Mouse (Mus musculus): ENCODE measurements around the gene Nmt1. TPM values are rescaled to one million over a fixed set of nuclear protein-coding genes. Genes with fewer than 3 reads are reported as not detected.
A peak's percentile ranks its signal among the peaks of the same experiment; 100 is the strongest.

Nmt1 gene
- total RNA-seq, 1 experiment from 2014 or later = 37.7 TPM

DNA sequence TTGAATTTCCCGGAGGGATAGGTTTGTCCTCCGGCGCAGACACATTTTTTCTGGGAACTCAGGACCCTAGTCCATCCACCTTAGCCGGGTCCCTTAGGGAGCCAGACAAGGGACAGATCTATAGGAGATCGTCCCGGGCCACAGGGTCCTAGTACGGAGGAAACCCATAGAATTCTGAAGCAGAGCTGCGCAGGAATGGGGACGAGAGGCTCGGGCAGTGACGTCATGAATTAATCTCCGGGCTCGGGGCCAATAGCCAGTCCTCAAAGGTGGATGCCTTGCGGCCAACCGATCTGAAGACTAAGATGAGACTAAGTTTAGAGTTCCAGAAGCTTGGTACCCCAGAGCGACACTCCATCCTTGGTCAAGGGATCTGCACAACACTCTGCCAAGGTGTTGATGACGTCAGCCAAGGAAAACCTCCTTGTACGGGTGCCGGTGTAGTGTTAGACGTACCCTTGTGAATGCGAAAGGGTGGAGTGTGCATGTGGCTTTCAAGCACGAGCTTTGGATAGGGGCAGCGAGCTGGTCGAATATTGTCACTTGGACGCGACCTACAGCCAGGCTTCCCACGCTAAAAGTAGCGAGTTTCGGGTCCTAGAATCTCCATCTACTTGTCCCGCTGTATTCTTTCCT is 74.0 kb downstream of the Nmt1 start:
- no peak for ATAC-seq (replicated peaks; ENCODE audit: low read depth, poor library complexity, severe bottlenecking)

DNA sequence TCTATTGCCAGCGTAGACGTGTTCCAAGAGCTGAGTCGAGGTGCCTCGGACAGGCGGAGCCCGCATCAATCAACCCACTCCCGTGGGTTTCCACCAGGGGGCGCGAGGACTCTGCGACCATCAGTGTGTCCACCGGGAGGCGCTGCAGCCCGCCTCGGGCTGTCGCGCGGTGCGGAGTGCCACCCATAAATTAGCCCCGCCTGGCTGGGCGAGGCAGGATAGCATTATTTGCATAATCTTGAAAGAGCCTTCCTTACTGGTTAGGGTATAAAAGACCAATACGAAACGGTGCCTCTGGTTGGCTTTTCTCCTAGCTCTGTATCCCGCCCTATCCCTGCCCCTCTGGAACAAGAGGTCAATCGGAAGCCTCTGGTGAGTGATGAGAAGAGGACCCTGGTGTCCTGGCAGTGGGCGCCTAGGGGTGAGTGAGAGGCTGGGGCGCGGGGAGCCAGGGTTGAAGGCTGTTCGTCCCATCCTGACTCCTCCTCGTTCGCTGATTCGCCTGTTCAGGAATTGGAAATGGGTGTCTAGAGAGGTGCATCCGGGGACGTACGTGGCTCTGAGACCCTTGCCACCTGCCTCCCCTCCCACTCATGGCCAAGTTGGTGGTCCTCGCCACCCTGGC is 74.8 kb downstream of the Nmt1 start:
- ATAC-seq (replicated peaks; ENCODE audit: low read depth, poor library complexity, severe bottlenecking) = peak; percentile 87

DNA sequence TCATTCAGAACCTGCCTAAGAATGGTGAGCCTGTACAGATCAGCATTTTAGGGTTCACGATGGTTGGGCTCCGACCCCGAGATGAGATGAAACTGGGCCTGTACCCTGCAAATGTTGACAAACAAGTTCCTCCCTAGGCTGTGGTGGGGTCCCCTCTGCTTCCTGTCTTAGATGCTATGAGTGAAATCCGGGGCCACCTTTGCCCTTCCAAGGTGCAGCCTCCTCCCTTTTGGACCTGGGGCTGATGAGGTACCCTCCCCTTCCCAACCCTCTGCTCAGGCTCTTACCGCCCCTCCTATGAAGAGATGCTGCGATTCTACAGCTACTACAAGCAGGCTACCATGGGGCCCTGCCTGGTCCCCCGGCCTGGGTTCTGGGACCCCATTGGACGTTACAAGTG is 75.6 kb downstream of the Nmt1 start:
- no peak for ATAC-seq (replicated peaks; ENCODE audit: low read depth, poor library complexity, severe bottlenecking)

DNA sequence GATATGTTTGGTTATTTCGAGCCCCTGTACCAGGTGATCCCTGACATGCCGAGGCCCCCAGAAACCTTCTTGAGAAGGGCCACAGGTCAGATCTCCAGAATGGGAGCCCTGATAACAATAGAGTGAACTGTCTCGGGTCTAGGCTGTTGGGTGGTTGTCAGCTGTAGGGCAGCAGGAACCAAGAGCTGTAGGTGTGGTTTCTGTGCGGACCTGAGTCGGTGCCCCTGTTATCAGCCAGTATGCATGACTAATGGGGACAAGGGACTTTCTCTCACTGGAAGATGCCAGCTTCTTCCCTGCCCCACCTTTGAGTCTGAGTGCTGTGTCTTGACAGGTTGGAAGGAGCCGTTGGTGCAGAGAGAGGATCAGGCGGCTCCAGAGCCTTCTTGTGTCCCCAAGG is 76.5 kb downstream of the Nmt1 start:
- ATAC-seq (replicated peaks; ENCODE audit: low read depth, poor library complexity, severe bottlenecking) = no peak

DNA sequence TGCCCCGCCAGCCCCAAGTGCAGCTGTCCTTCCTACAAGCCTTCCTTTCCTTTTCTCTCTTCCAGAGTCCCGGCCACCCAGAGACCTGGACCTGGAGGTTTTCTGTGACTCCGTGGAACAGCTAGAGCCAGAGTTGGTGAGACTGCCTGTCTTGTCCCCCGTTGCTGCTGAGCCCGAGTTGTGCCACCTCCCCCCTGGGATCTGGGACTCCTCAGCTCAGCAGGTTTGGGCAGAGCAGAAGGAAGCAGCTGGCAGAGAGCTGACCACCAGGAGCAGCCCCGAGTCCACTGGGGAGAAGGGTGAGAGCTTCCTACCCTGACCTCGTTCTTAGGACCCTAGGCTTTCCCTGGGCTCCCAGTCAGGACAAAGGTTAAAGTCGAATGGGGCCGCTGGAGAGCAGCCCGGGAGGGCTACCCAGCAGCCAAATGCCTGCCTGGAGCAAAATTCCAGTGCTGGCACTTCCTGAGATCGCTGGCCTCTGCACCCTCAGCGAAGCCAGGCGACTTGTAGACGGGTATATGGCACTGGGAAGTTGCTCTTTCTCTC is 77.3 kb downstream of the Nmt1 start:
- no peak for ATAC-seq (replicated peaks; ENCODE audit: low read depth, poor library complexity, severe bottlenecking)

DNA sequence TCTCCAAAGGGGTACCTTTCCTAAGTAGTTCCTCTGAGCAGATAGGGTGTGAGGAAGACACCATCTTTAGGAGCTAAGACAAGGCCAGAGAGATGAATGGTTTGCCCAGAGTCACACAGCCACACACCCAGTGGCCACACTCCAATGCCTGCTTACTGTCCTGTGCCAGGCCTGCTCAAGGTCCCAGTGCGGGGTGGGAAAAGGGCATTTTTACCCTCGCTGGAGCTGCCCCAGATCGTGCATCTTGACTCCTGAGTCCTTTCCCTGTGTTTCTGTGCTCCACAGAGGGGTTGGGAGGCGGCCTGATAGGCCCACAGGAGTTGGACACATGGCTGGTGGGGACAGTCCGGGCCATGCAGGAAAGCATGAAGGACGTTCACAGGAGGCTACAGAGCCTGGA is 77.8 kb downstream of the Nmt1 start:
- ATAC-seq (replicated peaks; ENCODE audit: low read depth, poor library complexity, severe bottlenecking) = no peak

DNA sequence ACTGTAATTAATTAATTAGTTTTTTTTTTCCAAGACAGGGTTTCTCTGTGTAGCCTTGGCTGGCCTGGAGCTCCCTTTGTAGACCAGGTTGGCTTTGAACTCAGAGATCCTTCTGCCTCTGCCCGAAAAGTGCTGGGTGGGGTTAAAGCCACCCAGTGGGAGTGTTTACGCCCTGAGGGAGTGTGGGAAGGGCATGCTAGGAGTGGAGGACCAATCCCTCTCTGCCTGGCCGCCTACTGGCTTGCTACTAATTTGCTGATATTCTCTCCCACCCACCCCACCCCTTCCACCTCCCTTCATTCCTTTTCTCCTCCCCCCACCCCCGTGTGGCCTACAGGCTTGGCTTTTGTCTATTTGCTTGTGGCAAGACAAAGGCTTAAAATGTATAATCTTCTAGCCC is 78.4 kb downstream of the Nmt1 start:
- no peak for ATAC-seq (replicated peaks; ENCODE audit: low read depth, poor library complexity, severe bottlenecking)

DNA sequence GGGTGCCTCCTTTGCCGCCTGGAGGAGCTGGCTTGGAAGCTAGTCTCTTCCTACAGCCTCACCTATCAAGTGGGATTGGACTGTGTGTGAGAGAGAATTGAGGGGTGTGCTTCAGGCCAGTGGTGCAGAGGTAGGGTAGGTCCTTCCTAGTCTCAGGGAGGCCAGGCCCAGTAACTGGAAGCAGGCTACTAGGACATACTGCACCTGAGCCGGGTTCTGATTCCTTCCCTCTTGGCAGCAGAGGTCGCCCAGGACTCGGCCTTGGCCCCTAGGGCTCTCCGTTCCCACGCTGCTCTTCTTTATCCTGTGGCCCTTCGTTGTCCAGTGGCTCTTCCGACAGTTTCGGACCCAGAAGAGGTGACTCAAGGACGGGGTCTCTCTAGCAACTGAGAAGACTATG is 83.3 kb downstream of the Nmt1 start:
- ATAC-seq (replicated peaks; ENCODE audit: low read depth, poor library complexity, severe bottlenecking) = no peak

DNA sequence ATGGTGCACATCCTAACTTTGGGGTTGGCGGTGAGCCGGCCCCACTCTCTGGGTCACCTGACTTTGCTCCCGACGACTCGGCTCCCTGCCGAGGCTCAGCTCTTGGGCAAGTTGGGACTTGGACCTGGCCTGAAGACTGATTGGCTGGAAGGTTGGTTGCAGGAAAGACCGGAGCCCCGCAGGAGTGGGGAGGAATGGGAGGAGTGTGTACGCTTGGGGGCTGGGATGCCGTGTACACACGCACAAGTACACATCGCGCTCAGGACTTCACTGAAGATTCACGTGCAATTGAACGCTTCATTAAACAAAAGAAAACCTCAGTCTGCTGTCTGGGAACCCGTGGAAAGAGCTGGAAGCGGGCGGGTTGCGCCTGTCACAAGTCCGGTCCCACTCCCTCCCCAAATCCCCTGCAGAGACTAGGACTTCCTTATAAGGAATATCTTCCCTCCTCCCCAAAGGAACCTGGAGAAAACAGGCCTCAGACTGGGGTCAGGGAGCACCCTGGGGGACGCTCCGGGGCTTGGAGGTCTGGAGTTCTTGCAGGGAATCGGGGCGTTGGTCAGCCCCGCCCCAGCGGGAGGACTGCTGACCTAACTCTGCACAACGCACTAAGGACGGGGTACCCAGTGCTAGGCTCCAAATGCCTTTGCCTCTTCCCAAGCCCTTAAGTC is 84.0 kb downstream of the Nmt1 start:
- no peak for ATAC-seq (replicated peaks; ENCODE audit: low read depth, poor library complexity, severe bottlenecking)

DNA sequence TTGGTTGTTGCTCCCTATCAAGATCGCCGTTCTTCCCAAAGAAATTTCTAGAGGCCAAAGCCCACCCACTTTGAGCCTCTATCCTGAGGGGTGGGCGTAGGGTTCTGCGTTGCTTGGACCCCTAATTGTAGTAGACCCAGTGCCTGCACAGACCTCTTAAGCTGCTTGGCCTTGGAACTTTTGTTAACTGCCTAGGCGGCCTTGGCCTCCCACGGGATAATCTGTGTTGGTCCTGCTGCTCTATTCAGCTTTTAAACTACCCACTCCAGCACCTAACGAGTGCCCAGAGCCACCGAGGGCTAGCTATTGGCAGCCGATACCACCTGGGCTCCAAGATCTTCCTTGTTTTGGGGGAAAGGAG is 84.5 kb downstream of the Nmt1 start:
- no peak for ATAC-seq (replicated peaks; ENCODE audit: low read depth, poor library complexity, severe bottlenecking)

DNA sequence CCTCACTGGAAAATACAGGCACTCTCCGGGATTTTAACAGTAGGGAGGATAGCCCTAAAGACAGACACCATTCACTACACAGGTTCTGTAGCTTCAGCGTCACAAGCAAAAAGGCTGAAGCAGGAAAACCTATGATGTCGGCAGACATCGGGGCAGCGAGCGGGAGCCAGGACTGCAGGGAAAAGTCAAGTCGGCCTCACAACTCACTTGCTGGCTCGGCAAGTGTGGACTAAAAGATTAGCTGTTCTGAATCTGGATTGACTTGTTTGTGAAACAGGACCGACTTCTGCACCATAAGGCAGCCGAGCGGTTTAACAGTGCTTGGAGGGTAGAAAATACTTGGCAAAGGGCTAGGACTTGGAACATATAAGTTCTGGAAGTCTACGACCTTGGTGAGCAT is 85.0 kb downstream of the Nmt1 start:
- ATAC-seq (replicated peaks; ENCODE audit: low read depth, poor library complexity, severe bottlenecking) = no peak

DNA sequence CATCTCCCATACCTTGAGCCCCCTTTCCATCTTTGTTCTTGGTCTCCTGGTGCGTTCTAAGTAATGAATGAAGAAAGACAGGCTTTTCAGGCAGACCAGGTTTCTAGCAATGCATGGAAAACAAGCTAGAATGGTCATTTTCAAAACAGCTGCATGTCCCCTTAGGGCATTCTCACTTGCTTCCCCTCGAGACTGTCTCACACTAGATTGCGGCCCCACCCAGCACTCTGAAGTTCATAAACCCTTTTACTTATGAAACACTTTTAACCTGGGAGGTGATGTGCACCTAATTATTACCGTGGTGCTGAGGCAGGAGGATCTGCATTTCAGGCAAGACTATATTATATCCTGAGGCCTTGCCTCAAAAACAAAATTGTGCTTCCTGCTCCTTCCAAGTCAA is 85.8 kb downstream of the Nmt1 start:
- no peak for ATAC-seq (replicated peaks; ENCODE audit: low read depth, poor library complexity, severe bottlenecking)

DNA sequence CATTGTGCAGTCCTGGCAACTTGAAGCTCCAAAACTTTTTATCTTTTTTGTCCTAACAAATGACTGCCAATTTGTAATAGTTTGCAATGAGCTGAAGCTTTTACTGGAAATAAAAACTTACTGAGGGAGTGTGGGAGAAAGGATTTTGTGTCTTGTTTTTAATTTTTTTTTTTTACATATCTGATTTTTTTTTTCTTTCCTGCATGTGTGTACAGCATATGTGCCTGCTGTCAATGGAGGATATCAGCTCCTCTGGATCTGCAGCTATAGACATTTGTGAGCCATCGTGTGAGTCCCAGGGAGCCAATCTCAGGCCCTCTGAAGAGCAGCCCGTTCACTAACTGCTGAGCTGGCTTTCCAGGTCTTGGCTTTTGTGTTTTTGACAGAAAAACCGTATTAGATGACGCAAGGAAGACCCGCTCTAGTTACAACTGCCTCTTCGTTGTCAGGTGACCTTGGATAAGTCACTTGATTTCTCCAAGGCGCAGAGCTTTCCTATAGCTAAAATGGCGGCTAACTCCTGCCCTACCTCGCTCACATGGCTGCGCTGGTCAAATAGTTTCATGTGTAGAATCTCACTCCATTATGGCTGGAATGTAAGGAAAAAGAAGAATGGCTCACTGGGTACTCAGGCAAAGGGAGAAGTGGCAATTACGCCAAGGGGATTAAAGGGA is 86.4 kb downstream of the Nmt1 start:
- ATAC-seq (replicated peaks; ENCODE audit: low read depth, poor library complexity, severe bottlenecking) = no peak

DNA sequence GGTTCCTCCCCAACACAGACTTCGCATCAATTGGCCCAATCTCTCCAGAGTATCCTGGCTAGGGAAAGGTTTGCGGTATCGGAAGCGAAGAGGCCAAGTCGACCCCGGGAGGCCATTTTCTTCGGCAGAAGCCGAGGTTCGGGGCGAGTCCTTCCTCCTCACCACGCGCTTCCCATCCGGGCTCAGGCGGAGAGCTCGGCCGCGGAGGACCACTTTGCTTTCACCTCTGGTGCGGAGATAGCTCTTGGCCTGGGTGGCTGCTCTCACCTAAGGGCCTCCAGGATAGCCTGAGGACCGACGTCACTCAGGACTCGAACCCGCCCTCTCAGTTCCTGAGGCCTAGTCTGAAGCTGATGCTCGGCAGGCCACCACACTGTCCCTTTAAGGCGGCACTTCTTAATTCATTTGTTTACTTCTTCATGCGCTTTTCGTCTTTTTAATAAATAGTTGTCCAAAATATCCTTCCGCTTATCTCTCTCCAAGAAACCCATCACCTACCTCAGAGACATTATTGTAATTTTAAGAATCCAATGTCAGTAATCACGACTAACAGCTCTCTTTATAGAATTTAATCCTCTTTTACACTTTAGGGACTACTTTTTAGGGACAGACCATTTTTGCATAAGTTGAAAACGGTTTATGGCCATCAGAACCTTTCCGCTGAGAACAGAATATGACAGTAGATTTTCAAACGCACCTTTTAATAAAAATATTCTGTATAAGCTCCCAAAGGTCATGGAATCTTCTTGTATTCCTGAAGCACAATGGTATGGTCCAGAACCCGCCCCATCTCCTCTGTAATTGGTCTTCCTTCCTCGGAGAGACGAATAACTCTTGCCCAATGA is 87.4 kb downstream of the Nmt1 start:
- peak; percentile 45 for ATAC-seq (replicated peaks; ENCODE audit: low read depth, poor library complexity, severe bottlenecking)

DNA sequence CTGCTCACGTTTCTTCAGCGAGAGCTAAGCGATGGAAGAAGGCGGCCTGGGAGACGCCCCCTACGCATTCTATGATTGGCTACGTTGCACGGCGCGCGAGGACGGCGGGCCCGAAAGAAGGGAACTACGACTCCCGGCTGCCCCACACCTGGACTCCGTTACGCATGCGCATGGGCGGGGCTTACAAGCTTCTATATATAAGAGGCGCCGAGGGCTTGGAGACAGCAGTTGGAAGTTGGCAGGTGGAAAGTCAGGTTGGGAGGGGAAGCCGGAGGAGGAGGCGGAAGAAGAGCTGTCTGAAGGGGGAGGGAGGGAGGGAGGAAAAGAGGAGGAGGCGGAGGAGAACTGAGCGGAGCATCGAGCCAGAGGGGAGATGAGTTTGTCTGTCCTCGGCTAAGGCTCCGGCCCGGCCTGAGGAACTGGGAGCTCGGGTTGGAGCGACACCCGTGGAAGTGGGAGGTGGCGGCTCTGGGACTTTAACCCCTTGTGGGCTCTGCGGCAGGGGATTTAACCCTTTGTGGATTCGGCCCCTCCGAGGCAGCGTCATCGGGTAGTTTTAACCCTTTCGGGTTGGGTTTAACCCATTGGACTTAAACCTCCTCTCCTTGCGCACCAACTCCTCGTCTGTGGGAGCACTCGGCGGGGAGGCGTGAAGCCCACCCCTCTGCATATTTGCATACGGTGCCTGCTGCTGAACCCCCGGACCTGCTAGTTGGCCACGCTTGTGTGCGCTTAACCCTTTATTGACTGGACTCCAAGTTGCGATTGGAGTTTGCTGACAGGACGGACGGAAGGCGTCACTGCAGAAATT is 88.2 kb downstream of the Nmt1 start, which contains the start of gene Hexim1:
Gene Hexim1 (plus strand): TSS at position 224 of the 811 bp plus-strand sequence.
- ATAC-seq (replicated peaks; ENCODE audit: low read depth, poor library complexity, severe bottlenecking) = peak; percentile 83

DNA sequence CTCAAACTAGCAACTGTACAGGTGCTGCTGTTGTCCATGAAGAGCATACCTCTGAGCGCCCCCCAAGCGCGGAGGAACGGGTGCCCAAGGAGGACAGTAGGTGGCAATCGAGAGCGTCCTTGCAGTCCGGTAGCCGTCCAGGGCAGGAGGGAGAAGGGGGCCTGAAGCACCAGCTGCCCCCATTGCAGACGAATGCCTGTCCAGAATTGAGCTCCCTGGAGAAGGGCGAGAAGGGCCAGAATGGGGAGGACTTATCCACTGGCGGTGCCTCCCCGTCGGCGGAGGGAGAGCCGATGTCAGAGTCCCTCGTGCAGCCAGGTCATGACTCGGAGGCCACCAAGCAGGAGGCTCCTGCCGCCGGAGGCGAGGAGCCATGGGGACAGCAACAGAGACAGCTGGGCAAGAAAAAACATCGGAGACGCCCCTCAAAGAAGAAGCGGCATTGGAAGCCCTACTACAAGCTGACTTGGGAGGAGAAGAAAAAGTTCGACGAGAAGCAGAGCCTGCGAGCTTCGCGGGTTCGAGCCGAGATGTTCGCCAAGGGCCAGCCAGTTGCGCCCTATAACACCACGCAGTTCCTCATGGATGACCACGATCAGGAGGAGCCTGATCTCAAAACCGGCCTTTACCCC is 89.1 kb downstream of the Nmt1 start:
- peak; percentile 20; the same call in 1 of the 2 replicates for ATAC-seq (replicated peaks; ENCODE audit: low read depth, poor library complexity, severe bottlenecking)

DNA sequence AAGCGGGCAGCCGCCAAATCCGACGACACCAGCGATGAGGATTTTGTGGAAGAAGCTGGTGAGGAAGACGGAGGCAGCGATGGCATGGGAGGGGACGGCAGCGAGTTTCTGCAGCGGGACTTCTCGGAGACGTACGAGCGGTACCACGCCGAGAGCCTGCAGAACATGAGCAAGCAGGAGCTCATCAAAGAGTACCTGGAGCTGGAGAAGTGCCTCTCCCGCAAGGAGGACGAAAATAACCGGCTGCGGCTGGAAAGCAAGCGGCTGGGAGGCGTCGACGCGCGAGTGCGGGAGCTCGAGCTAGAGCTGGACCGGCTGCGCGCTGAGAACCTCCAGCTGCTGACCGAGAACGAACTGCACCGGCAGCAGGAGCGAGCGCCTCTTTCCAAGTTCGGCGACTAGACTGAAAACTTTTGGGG is 89.6 kb downstream of the Nmt1 start:
- no peak for ATAC-seq (replicated peaks; ENCODE audit: low read depth, poor library complexity, severe bottlenecking)

Measured in common myeloid progenitor, adult 5-6 weeks (primary cell).